ENCODE assay signal across 8 mouse cellular contexts in the genomic region with DNA sequence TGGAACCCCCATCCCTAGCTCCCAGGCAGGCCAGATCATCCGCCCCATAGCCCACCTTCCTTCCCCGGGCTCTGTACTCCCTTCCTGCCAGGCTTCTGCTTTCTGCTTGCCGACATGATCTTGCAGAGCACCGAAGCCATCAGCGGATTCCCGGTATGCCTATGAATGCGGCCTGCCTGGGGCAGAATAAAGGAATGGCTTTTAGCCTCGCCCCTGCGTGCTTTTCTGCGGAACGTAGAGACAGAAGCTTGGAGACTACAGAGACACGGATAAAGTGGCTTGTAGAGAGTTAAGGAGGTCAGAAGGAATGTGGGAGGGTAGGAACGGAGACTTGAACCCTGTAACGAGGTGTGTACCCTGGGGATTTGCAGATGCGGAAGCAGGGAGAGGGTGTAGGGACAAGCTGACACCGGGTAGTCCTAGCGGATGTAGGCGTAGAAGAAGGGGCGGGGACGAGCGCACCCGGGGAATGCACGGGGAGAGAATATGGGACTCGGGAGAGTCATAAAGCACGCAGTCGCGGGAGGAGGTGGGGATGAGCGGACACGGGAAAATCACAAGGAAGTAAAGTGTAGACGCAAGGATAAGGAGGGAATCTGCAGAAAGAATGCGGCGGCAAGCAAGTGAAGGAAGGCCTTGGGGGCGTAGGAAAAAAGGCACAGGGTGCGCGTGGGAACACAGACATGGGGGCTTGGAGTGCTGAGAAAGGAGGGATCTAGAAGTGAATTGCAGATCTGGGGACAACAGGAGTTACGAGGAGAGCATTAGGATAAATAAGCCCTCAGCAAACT. TPM values are rescaled to one million over a fixed set of nuclear protein-coding genes. Genes with fewer than 3 reads are reported as not detected.
DNase-seq lines count a peak whose midpoint lies in the region; ATAC-seq and TF ChIP-seq lines count a peak whose summit lies in the region.

No protein-coding gene starts in this region.

- WGBS in hindbrain, embryonic 16.5 days = under 1% methylated on average over 36 of the region's 36 CpGs
- WGBS in macrophage (ENCODE audit: missing documents) = 1% methylated on average over 36 of the region's 36 CpGs

- no peaks in the 10 kb centered on the region for H3K27me3 ChIP-seq in hindbrain, embryonic 16.5 days (replicated peaks; ENCODE audit: control insufficient read depth, insufficient read depth, low read length)

- peak overlapping the region; percentile 54 for H3K4me3 ChIP-seq in cortical plate, adult 2 months (ENCODE audit: insufficient read depth, low read length)
- H3K4me3 ChIP-seq in gastrocnemius, adult 2 months = peak overlapping the region; percentile 69
- peak overlapping the region; percentile 61 for H3K4me3 ChIP-seq in hindbrain, embryonic 16.5 days (ENCODE audit: low read length)
- H3K4me3 ChIP-seq in left cerebral cortex, adult 2 months = peak overlapping the region; percentile 56
- peak overlapping the region; percentile 67 for H3K4me3 ChIP-seq in macrophage (ENCODE audit: inconsistent target)

- H3K4me2 ChIP-seq in hindbrain, embryonic 16.5 days (ENCODE audit: low read length) = peak overlapping the region; percentile 94

- peak; percentile 64 for TF ChIP-seq POLR2A in cortical plate, adult 2 months (IDR thresholded peaks at IDR 0.05; ENCODE audit: extremely low read depth, insufficient read depth, low read length)

- DNase-seq in ZHBTc4 (ENCODE audit: low read depth, low spot score) = peak; percentile 82
- DNase-seq in gastrocnemius, adult 2 months = peak; percentile 87
- DNase-seq in left cerebral cortex, adult 2 months (ENCODE audit: extremely low spot score in 1 of 2, low spot score in 2 of 2) = peak; percentile 70 to 71
- peak; percentile 79 for DNase-seq in right cerebral cortex, adult 18-20 months
- peak; percentile 70 for DNase-seq in urinary bladder, adult 2 months (ENCODE audit: low spot score)

- peak; percentile 83 for ATAC-seq in hindbrain, embryonic 16.5 days

- no peaks in the 10 kb centered on the region for H3K9me3 ChIP-seq in hindbrain, embryonic 16.5 days (ENCODE audit: control insufficient read depth, low read length)

- intact Hi-C loops in gastrocnemius, adult 2 months (cut with DNase I) = loop anchor here (5.0 kb wide), 2 partner anchors 111 to 131 kb away; a partner anchor contains a TSS
- intact Hi-C loops in left cerebral cortex, adult 2 months (cut with DNase I) = loop anchor here (5.0 to 10.0 kb wide), 3 partner anchors 49 to 231 kb away; a partner anchor contains a TSS

- no peaks in the 10 kb centered on the region for H3K36me3 ChIP-seq in hindbrain, embryonic 16.5 days (ENCODE audit: control insufficient read depth, insufficient read depth, low read length)
- H3K36me3 ChIP-seq in macrophage (ENCODE audit: inconsistent target) = no peaks in the 10 kb centered on the region

- H3K27ac ChIP-seq in cortical plate, adult 2 months (ENCODE audit: insufficient read depth, low read length) = peak overlapping the region; percentile 89
- peak overlapping the region; percentile 98 for H3K27ac ChIP-seq in gastrocnemius, adult 2 months
- peak overlapping the region; percentile 93 for H3K27ac ChIP-seq in hindbrain, embryonic 16.5 days (ENCODE audit: low read depth, low read length)
- H3K27ac ChIP-seq in left cerebral cortex, adult 2 months = peak overlapping the region; percentile 89
- H3K27ac ChIP-seq in macrophage = peak overlapping the region; percentile 94

- no peaks in the 10 kb centered on the region; the same call in 1 of the 2 replicates for H3K4me1 ChIP-seq in cortical plate, adult 2 months (ENCODE audit: control insufficient read depth, insufficient read depth, low read length)
- H3K4me1 ChIP-seq in hindbrain, embryonic 16.5 days (ENCODE audit: control insufficient read depth, insufficient read depth, low read depth, low read length) = peaks cover 18% of the 10 kb centered on the region

- peak overlapping the region; percentile 77 for H3K9ac ChIP-seq in hindbrain, embryonic 16.5 days (ENCODE audit: low read depth, low read length)

- H3K79me2 ChIP-seq in macrophage (ENCODE audit: inconsistent target) = peaks cover 42% of the 10 kb centered on the region

- no peak for TF ChIP-seq CTCF in cortical plate, adult 2 months (IDR thresholded peaks at IDR 0.05; ENCODE audit: extremely low read depth, insufficient read depth, low read length)
- no peak for TF ChIP-seq CTCF in gastrocnemius, adult 2 months (IDR thresholded peaks at IDR 0.05)
- no peak for TF ChIP-seq CTCF in left cerebral cortex, adult 2 months (IDR thresholded peaks at IDR 0.05)

RNA-seq across cellular contexts. Expression of a gene that starts 0.6 kb away (rescaled TPM):
- polyA plus RNA-seq in cortical plate, adult 2 months (2012; rRNA removed) = 89.4 and 94.5 TPM in 2 replicates
- total RNA-seq in gastrocnemius, adult 2 months (2021) = 100 to 1,000 TPM; 221 to 447 TPM
- polyA plus RNA-seq in hindbrain, embryonic 16.5 days (2015; fragmentation: Nextera tagmentation; extraction: Ambion mirVana) = 140 and 142 TPM in 2 replicates
- total RNA-seq in left cerebral cortex, adult 2 months (2021) = 10 to 100 TPM; 58.2 TPM
- total RNA-seq in macrophage (2018; cell fraction: chromatin; rRNA removed) = 10 to 100 TPM in 23 of 26 experiments, 1 to 10 TPM in 3; 7.1 to 39.4 (median 21.1) TPM
- total RNA-seq in macrophage (2018; cell fraction: cytosol; rRNA removed) = 100 to 1,000 TPM in 12 of 26 experiments, 10 to 100 TPM in 14; 58.8 to 131 (median 89.4) TPM
- total RNA-seq in macrophage (2018; cell fraction: nucleus; rRNA removed) = 10 to 100 TPM; 13.2 to 59.2 (median 24.8) TPM
- polyA plus RNA-seq in macrophage (2018) = 113 to 175 TPM (median 166 TPM) in 3 replicates
- polyA plus RNA-seq in urinary bladder, adult 2 months (2012; rRNA removed) = 244 and 246 TPM in 2 replicates

RNA-seq across cellular contexts. Expression of a gene that starts 0.6 kb away (rescaled TPM):
- 0.78 and 2.1 TPM in 2 replicates for polyA plus RNA-seq in cortical plate, adult 2 months (2012; rRNA removed)
- 1 to 10 TPM in 1 of 2 experiments, under 1 TPM in 1; 0.45 to 1.2 TPM for total RNA-seq in gastrocnemius, adult 2 months (2021)
- polyA plus RNA-seq in hindbrain, embryonic 16.5 days (2015; fragmentation: Nextera tagmentation; extraction: Ambion mirVana) = 0.49 TPM in 1 of 2 replicates, not detected in the other
- under 1 TPM in 1 of 2 experiments, not detected in 1; 0.89 TPM for total RNA-seq in left cerebral cortex, adult 2 months (2021)
- total RNA-seq in macrophage (2018; cell fraction: chromatin; rRNA removed) = 1 to 10 TPM in 9 of 26 experiments, not detected in 17; 1.6 to 5.2 (median 2.2) TPM
- under 1 TPM in 7 of 26 experiments, not detected in 19; 0.23 to 0.56 (median 0.29) TPM for total RNA-seq in macrophage (2018; cell fraction: cytosol; rRNA removed)
- total RNA-seq in macrophage (2018; cell fraction: nucleus; rRNA removed) = 1 to 10 TPM in 7 of 26 experiments, under 1 TPM in 1, not detected in 18; 0.99 to 3.7 (median 1.3) TPM
- polyA plus RNA-seq in macrophage (2018) = not detected in 3 replicates
- 0.12 and 0.56 TPM in 2 replicates for polyA plus RNA-seq in urinary bladder, adult 2 months (2012; rRNA removed)

RNA-seq across cellular contexts. Expression of a gene that starts 2.7 kb away (rescaled TPM):
- not detected in 2 replicates for polyA plus RNA-seq in cortical plate, adult 2 months (2012; rRNA removed)
- total RNA-seq in gastrocnemius, adult 2 months (2021) = not detected
- polyA plus RNA-seq in hindbrain, embryonic 16.5 days (2015; fragmentation: Nextera tagmentation; extraction: Ambion mirVana) = not detected in 2 replicates
- not detected for total RNA-seq in left cerebral cortex, adult 2 months (2021)
- not detected for total RNA-seq in macrophage (2018; cell fraction: chromatin; rRNA removed)
- total RNA-seq in macrophage (2018; cell fraction: cytosol; rRNA removed) = not detected
- total RNA-seq in macrophage (2018; cell fraction: nucleus; rRNA removed) = not detected
- not detected in 3 replicates for polyA plus RNA-seq in macrophage (2018)
- not detected in 2 replicates for polyA plus RNA-seq in urinary bladder, adult 2 months (2012; rRNA removed)

RNA-seq across cellular contexts. Expression of a gene that starts 6.4 kb away (rescaled TPM):
- 0.32 TPM in 1 of 2 replicates, not detected in the other for polyA plus RNA-seq in cortical plate, adult 2 months (2012; rRNA removed)
- total RNA-seq in gastrocnemius, adult 2 months (2021) = not detected
- 0.45 TPM in 2 replicates for polyA plus RNA-seq in hindbrain, embryonic 16.5 days (2015; fragmentation: Nextera tagmentation; extraction: Ambion mirVana)
- total RNA-seq in left cerebral cortex, adult 2 months (2021) = not detected
- not detected for total RNA-seq in macrophage (2018; cell fraction: chromatin; rRNA removed)
- under 1 TPM in 2 of 26 experiments, not detected in 24; 0.23 to 0.29 TPM for total RNA-seq in macrophage (2018; cell fraction: cytosol; rRNA removed)
- not detected for total RNA-seq in macrophage (2018; cell fraction: nucleus; rRNA removed)
- polyA plus RNA-seq in macrophage (2018) = 0.26 TPM in 1 of 3 replicates, not detected in the others
- polyA plus RNA-seq in urinary bladder, adult 2 months (2012; rRNA removed) = 4.0 and 4.4 TPM in 2 replicates

RNA-seq across cellular contexts. Expression of a gene that starts 15.9 kb away (rescaled TPM):
- polyA plus RNA-seq in cortical plate, adult 2 months (2012; rRNA removed) = not detected in 2 replicates
- total RNA-seq in gastrocnemius, adult 2 months (2021) = not detected
- polyA plus RNA-seq in hindbrain, embryonic 16.5 days (2015; fragmentation: Nextera tagmentation; extraction: Ambion mirVana) = not detected in 2 replicates
- not detected for total RNA-seq in left cerebral cortex, adult 2 months (2021)
- total RNA-seq in macrophage (2018; cell fraction: chromatin; rRNA removed) = not detected
- not detected for total RNA-seq in macrophage (2018; cell fraction: cytosol; rRNA removed)
- not detected for total RNA-seq in macrophage (2018; cell fraction: nucleus; rRNA removed)
- polyA plus RNA-seq in macrophage (2018) = not detected in 3 replicates
- not detected in 2 replicates for polyA plus RNA-seq in urinary bladder, adult 2 months (2012; rRNA removed)

Comparison
In these comparisons a context has a peak if more than half of its experiments do, and no peak if none do; other contexts are left out.
1. Peak in every context shown above with its lines: DNase-seq, ATAC-seq, H3K4me3 ChIP-seq and H3K27ac ChIP-seq.